Mouse (Mus musculus) small intestine, adult 2 months (tissue): ENCODE results near the gene Irf1.
A peak's percentile ranks its signal among the peaks of the same experiment; 100 is the strongest.

ENCODE experiments used
- CTCF ChIP-seq: fragments of 200-500 bp; IDR thresholded peaks from 2 replicates; pipeline ENCODE4 v1.5.1; 2012; ENCODE audit warnings: low read depth, mild to moderate bottlenecking, control low read depth, inconsistent platforms, low read length, moderate library complexity, mixed read lengths; ENCODE audit not compliant: insufficient replicate concordance, insufficient read length; ENCODE audit errors: extremely low read depth
- POLR2A ChIP-seq: fragments of 200-500 bp; IDR thresholded peaks from 2 replicates; pipeline ENCODE4 v1.6.1; 2012; ENCODE audit warnings: low read depth, mild to moderate bottlenecking, control low read depth, inconsistent platforms, low read length, moderate library complexity

GRCm38 (mm10) chr11:53771001-53771744 is 1.4 kb downstream of the Irf1 start:
- TF ChIP-seq CTCF, result no peak
- peak; percentile 12; the same call in 1 of the 2 replicates for TF ChIP-seq POLR2A
